Mouse (Mus musculus): ENCODE data around the gene Cdkl2. TPM values are rescaled to one million over a fixed set of nuclear protein-coding genes. Genes with fewer than 3 reads are reported as not detected.

Gene Cdkl2
- polyA plus RNA-seq, 1 experiment from 2014 or later: 4.3 TPM

GRCm38 (mm10) chr5:92011756-92012155, 31.9 kb downstream of the Cdkl2 start:
- no peaks in the 10 kb centered on the region for H3K27me3 ChIP-seq (replicated peaks; ENCODE audit: control insufficient read depth, insufficient read depth, low read length)
- peak; percentile 73 for DNase-seq (ENCODE audit: low spot score)
- no peak overlapping the region for H3K27ac ChIP-seq (replicated peaks; ENCODE audit: low read depth, low read length)
- H3K4me1 ChIP-seq (ENCODE audit: control insufficient read depth, insufficient read depth, low read length): no peaks in the 10 kb centered on the region
- H3K36me3 ChIP-seq (ENCODE audit: control insufficient read depth, insufficient read depth, low read length): no peaks in the 10 kb centered on the region
- no peaks in the 10 kb centered on the region for H3K9me3 ChIP-seq (ENCODE audit: control insufficient read depth, low read length)
- peak; percentile 53; the same call in 1 of the 2 replicates for ATAC-seq (ENCODE audit: low read depth)
- H3K4me3 ChIP-seq (ENCODE audit: low read depth, low read length): no peak overlapping the region
- H3K4me2 ChIP-seq (ENCODE audit: low read depth, low read length): no peak overlapping the region
- no peak overlapping the region for H3K9ac ChIP-seq (ENCODE audit: low read depth, low read length)
- 58% methylated on average over 7 of the region's 7 CpGs for WGBS

GRCm38 (mm10) chr5:92009827-92010226, 33.9 kb downstream of the Cdkl2 start:
- H3K27me3 ChIP-seq (replicated peaks; ENCODE audit: control insufficient read depth, insufficient read depth, low read length): no peaks in the 10 kb centered on the region
- H3K4me3 ChIP-seq (ENCODE audit: low read depth, low read length): no peak overlapping the region
- no peaks in the 10 kb centered on the region for H3K4me1 ChIP-seq (ENCODE audit: control insufficient read depth, insufficient read depth, low read length)
- no peak overlapping the region for H3K9ac ChIP-seq (ENCODE audit: low read depth, low read length)
- no peaks in the 10 kb centered on the region for H3K9me3 ChIP-seq (ENCODE audit: control insufficient read depth, low read length)
- ATAC-seq (ENCODE audit: low read depth): no peak
- no peaks in the 10 kb centered on the region for H3K36me3 ChIP-seq (ENCODE audit: control insufficient read depth, insufficient read depth, low read length)
- H3K27ac ChIP-seq (replicated peaks; ENCODE audit: low read depth, low read length): no peak overlapping the region
- 24% methylated on average over 2 of the region's 2 CpGs for WGBS
- H3K4me2 ChIP-seq (ENCODE audit: low read depth, low read length): no peak overlapping the region
- DNase-seq (ENCODE audit: low spot score): no peak

DNA sequence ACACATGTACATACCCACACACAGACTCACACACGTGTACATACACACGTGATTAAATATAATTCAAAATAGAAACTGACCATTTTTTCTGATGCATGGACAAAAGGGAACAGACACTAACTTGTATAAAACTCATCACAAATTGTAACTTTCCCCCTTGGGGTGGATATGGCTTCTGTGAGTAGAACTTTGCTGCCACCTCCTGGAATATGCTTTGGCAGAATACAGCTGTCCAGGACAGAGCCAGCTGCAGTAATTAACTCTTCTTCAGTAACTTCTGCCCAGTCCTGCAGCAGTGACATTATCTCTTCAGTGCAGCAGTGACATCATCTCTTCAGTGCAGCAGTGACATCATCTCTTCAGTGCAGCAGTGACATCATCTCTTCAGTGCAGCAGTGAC, 40.7 kb downstream of the Cdkl2 start:
- H3K36me3 ChIP-seq (ENCODE audit: control insufficient read depth, insufficient read depth, low read length): no peaks in the 10 kb centered on the region
- no peaks in the 10 kb centered on the region for H3K27me3 ChIP-seq (replicated peaks; ENCODE audit: control insufficient read depth, insufficient read depth, low read length)
- H3K9me3 ChIP-seq (ENCODE audit: control insufficient read depth, low read length): peaks cover 12% of the 10 kb centered on the region; the same call in 1 of the 2 replicates
- DNase-seq (ENCODE audit: low spot score) (peak; percentile 62), ATAC-seq (ENCODE audit: low read depth) (peak; percentile 68; the same call in 1 of the 2 replicates)
- 61% methylated on average over 2 of the region's 2 CpGs for WGBS
- no peaks in the 10 kb centered on the region for H3K4me1 ChIP-seq (ENCODE audit: control insufficient read depth, insufficient read depth, low read length)
- H3K27ac ChIP-seq (replicated peaks; ENCODE audit: low read depth, low read length): no peak overlapping the region
- H3K4me2 ChIP-seq (ENCODE audit: low read depth, low read length): no peak overlapping the region
- no peak overlapping the region for H3K9ac ChIP-seq (ENCODE audit: low read depth, low read length)
- no peak overlapping the region for H3K4me3 ChIP-seq (ENCODE audit: low read depth, low read length)

DNA sequence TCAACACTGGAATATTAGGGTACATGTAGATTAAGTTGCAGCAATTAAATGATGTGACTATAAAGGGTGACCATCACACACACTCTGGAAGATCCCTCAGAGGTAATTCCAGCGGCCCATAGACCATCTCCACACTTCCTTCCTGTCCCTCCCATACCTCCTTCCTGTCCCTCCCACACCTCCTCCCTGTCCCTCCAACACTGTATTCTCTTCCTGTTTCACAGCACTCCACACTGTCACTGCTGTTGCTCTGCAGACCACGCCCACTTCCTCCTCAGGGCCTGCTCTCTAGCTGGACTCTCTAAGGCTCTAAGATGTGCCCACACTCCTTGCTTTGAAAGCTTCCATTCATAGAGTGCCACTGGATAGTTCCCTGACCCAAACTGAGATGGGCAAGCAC, 42.9 kb downstream of the Cdkl2 start:
- Histone ChIP-seq H3K9ac (ENCODE audit: low read depth, low read length) (no peak overlapping the region), H3K27me3 (replicated peaks; ENCODE audit: control insufficient read depth, insufficient read depth, low read length) (no peaks in the 10 kb centered on the region), H3K27ac (replicated peaks; ENCODE audit: low read depth, low read length) (no peak overlapping the region), H3K36me3 (ENCODE audit: control insufficient read depth, insufficient read depth, low read length) (no peaks in the 10 kb centered on the region), H3K4me3 (ENCODE audit: low read depth, low read length) (no peak overlapping the region), H3K4me2 (ENCODE audit: low read depth, low read length) (no peak overlapping the region), H3K9me3 (ENCODE audit: control insufficient read depth, low read length) (peaks cover 12% of the 10 kb centered on the region; the same call in 1 of the 2 replicates), H3K4me1 (ENCODE audit: control insufficient read depth, insufficient read depth, low read length) (no peaks in the 10 kb centered on the region)
- DNase-seq (ENCODE audit: low spot score) (no peak), ATAC-seq (ENCODE audit: low read depth) (no peak)
- WGBS: 61% methylated on average over 2 of the region's 2 CpGs

DNA sequence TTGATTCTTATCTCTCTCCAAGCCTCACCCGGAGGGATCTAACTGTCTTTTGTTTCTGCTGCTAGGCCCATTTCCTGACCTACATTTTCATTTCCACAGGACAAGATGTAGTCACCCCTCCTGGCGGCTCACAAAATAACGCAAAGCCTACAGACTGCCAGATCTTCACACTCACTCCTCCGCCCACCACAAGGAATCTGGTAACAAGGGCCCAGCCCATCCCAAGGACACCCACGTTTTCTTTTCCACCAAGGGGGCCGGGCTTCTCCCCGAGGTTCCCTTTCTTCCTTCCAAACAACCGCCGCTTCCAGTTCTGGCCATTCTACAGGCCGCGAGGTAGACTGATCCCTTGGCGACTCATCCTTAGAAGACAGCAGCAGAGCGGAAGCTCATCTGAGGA, 49.1 kb downstream of the Cdkl2 start:
- DNase-seq (ENCODE audit: low spot score) (no peak), ATAC-seq (ENCODE audit: low read depth) (no peak)
- Histone ChIP-seq H3K4me1 (ENCODE audit: control insufficient read depth, insufficient read depth, low read length) (no peaks in the 10 kb centered on the region), H3K4me3 (ENCODE audit: low read depth, low read length) (no peak overlapping the region), H3K36me3 (ENCODE audit: control insufficient read depth, insufficient read depth, low read length) (no peaks in the 10 kb centered on the region), H3K27me3 (replicated peaks; ENCODE audit: control insufficient read depth, insufficient read depth, low read length) (no peaks in the 10 kb centered on the region), H3K9me3 (ENCODE audit: control insufficient read depth, low read length) (peaks cover 12% of the 10 kb centered on the region; the same call in 1 of the 2 replicates), H3K4me2 (ENCODE audit: low read depth, low read length) (no peak overlapping the region), H3K9ac (ENCODE audit: low read depth, low read length) (no peak overlapping the region), H3K27ac (replicated peaks; ENCODE audit: low read depth, low read length) (no peak overlapping the region)
- WGBS: 60% methylated on average over 13 of the region's 13 CpGs

DNA sequence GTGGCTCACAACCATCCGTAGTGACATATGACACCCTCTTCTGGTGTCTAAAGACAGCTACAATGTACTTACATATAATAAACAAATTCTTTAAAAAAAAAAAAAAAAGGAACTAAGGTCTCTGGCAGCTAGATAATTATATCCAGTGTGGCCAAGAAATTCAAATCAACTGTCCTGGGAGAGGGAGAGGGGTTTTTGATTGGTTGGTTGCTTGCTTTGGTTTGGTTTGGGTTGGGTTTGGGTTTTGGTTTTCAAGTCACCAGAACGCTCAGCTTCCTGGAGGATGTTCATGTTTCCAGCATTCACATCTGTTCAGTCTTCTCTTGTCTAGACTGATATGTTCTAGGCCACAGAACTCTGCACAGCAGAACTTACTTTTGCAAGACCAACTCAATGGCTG, 50.6 kb downstream of the Cdkl2 start:
- Histone ChIP-seq H3K27me3 (replicated peaks; ENCODE audit: control insufficient read depth, insufficient read depth, low read length) (no peaks in the 10 kb centered on the region), H3K36me3 (ENCODE audit: control insufficient read depth, insufficient read depth, low read length) (no peaks in the 10 kb centered on the region), H3K27ac (replicated peaks; ENCODE audit: low read depth, low read length) (no peak overlapping the region), H3K4me2 (ENCODE audit: low read depth, low read length) (no peak overlapping the region), H3K9me3 (ENCODE audit: control insufficient read depth, low read length) (no peaks in the 10 kb centered on the region), H3K4me3 (ENCODE audit: low read depth, low read length) (no peak overlapping the region), H3K4me1 (ENCODE audit: control insufficient read depth, insufficient read depth, low read length) (no peaks in the 10 kb centered on the region), H3K9ac (ENCODE audit: low read depth, low read length) (no peak overlapping the region)
- DNase-seq (ENCODE audit: low spot score) (no peak), ATAC-seq (ENCODE audit: low read depth) (no peak)
- 84% methylated on average over 2 of the region's 2 CpGs for WGBS

DNA sequence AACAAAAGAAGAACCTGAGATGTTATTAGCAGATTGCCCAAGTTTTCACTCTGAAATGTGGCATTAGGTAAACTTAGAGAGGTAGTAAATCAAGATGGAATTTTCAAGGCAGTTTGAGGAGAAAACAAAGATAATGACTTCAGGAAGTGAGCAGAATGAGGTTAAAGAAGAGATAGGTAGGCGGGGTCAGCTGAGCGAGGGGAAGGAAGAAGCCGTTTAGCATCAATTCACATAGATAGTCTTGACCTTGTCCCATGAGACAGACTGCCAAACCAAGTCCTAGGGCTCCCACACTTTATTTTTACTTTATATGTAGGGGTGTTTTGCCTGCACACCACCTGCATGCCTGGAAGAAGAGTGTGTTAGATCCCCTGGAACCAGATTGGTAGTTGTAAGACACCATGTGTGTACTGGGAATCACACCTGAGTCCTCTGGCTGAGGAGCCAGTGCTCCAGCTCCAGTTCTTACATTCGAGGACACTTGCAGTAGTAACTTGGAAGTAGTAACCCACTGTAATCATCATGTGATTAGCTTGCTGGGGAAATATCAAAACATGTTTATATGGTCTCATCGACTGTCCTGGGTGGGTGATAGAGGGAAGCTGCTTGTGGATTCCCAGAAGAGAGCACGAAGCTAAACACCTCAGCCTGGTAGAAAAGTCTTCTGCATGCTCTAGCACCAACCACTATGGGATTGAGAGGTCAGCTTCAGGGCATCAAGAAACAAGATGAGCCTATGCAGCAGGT, 52.3 kb downstream of the Cdkl2 start:
- Histone ChIP-seq H3K36me3 (ENCODE audit: control insufficient read depth, insufficient read depth, low read length) (no peaks in the 10 kb centered on the region), H3K4me3 (ENCODE audit: low read depth, low read length) (no peak overlapping the region), H3K9me3 (ENCODE audit: control insufficient read depth, low read length) (no peaks in the 10 kb centered on the region), H3K27me3 (replicated peaks; ENCODE audit: control insufficient read depth, insufficient read depth, low read length) (no peaks in the 10 kb centered on the region), H3K4me2 (ENCODE audit: low read depth, low read length) (no peak overlapping the region), H3K9ac (ENCODE audit: low read depth, low read length) (no peak overlapping the region), H3K4me1 (ENCODE audit: control insufficient read depth, insufficient read depth, low read length) (no peaks in the 10 kb centered on the region), H3K27ac (replicated peaks; ENCODE audit: low read depth, low read length) (no peak overlapping the region)
- DNase-seq (ENCODE audit: low spot score) (no peak), ATAC-seq (ENCODE audit: low read depth) (no peak)
- WGBS: 80% methylated on average over 6 of the region's 6 CpGs

DNA sequence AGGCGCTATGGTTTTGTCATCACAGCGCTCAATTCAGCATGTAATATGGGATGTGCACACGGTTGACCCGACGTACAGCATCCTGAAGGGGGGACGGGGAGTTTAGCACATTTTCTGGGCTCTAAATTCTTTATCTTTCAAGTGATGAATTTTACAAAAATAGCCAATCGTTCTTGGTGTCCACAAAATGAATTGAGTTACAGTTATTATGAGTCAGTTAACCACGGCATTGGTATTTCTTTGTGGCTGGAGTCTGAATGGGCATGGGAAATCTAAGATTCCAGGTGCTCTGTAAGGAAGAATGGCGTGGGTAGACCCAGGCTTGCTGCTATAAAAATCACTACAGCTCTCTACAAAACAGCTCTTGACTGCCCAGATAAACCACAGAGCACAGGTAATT, 54.4 kb downstream of the Cdkl2 start:
- DNase-seq (ENCODE audit: low spot score) (no peak), ATAC-seq (ENCODE audit: low read depth) (no peak)
- Histone ChIP-seq H3K27me3 (replicated peaks; ENCODE audit: control insufficient read depth, insufficient read depth, low read length) (no peaks in the 10 kb centered on the region), H3K4me2 (ENCODE audit: low read depth, low read length) (no peak overlapping the region), H3K9me3 (ENCODE audit: control insufficient read depth, low read length) (no peaks in the 10 kb centered on the region), H3K36me3 (ENCODE audit: control insufficient read depth, insufficient read depth, low read length) (no peaks in the 10 kb centered on the region), H3K4me3 (ENCODE audit: low read depth, low read length) (no peak overlapping the region), H3K9ac (ENCODE audit: low read depth, low read length) (no peak overlapping the region), H3K27ac (replicated peaks; ENCODE audit: low read depth, low read length) (no peak overlapping the region), H3K4me1 (ENCODE audit: control insufficient read depth, insufficient read depth, low read length) (no peaks in the 10 kb centered on the region)
- WGBS: 76% methylated on average over 9 of the region's 9 CpGs

- H3K4me3 ChIP-seq (ENCODE audit: low read depth, low read length): no peak overlapping the region
- WGBS: 86% methylated on average over 2 of the region's 2 CpGs
- H3K27ac ChIP-seq (replicated peaks; ENCODE audit: low read depth, low read length): no peak overlapping the region
- no peaks in the 10 kb centered on the region for H3K4me1 ChIP-seq (ENCODE audit: control insufficient read depth, insufficient read depth, low read length)
- no peak overlapping the region for H3K9ac ChIP-seq (ENCODE audit: low read depth, low read length)
- ATAC-seq (ENCODE audit: low read depth) (no peak), DNase-seq (ENCODE audit: low spot score) (no peak)
- no peak overlapping the region for H3K4me2 ChIP-seq (ENCODE audit: low read depth, low read length)
- no peaks in the 10 kb centered on the region for H3K9me3 ChIP-seq (ENCODE audit: control insufficient read depth, low read length)
- H3K36me3 ChIP-seq (ENCODE audit: control insufficient read depth, insufficient read depth, low read length): no peaks in the 10 kb centered on the region
- no peaks in the 10 kb centered on the region for H3K27me3 ChIP-seq (replicated peaks; ENCODE audit: control insufficient read depth, insufficient read depth, low read length)
Observed at GRCm38 (mm10) chr5:91987799-91988198, 55.9 kb downstream of the Cdkl2 start.
